Mouse (Mus musculus) embryo, embryonic 10.5 days (tissue): ENCODE measurements around the gene Agap1.

Source experiments
- DNase-seq: peaks from one replicate; pipeline ENCODE4 v3.0.0-alpha.2; 2015; ENCODE audit warnings: low spot score

Gene Agap1

GRCm38 (mm10) chr1:89902236-89902635 lies 447.6 kb downstream of the Agap1 start:
- DNase-seq: no peak

GRCm38 (mm10) chr1:89902641-89903040 lies 448.0 kb downstream of the Agap1 start:
- no peak for DNase-seq

GRCm38 (mm10) chr1:89909796-89910195 lies 455.2 kb downstream of the Agap1 start:
- no peak for DNase-seq

GRCm38 (mm10) chr1:89912392-89912791 lies 457.8 kb downstream of the Agap1 start:
- DNase-seq: no peak

DNA sequence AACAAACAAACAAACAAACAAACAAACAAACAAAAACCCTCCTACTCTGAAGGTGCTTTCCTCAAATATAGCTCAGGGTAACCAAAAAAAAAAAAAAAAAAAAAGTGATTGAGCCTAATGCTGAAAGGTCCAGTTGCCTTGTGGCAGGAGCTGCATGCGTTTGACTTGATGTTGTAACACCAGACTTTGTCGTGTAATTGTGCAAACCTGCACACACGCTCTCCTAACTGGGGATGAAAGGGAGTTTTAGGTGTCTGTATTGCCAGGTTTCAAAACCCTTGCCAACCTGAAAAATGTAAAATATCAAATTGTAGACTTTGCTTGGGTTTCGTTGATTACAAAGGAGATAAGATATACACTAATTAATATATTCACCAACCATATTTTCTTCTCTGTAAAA lies 459.0 kb downstream of the Agap1 start:
- no peak for DNase-seq

DNA sequence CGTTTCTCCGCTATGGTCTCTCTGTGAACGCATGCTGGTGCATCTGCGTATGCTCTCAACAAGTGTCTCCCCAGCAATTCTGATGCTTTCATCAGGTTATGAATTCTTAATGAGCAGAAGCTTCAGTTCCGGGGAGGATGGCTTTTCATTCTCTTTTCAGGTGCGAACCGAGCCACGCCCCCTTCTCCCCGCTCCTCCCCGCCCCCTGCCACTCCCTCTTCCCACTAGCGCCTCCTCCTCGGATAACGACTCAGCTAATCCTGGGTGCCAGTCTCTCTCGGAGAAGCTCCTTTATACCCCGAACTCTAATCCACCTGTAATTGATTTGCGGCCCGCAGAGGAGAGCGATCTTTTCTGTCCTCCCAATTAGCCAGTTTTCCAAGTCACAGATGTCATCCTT lies 463.5 kb downstream of the Agap1 start:
- DNase-seq: no peak

GRCm38 (mm10) chr1:89919206-89919605 lies 464.6 kb downstream of the Agap1 start:
- no peak for DNase-seq

DNA sequence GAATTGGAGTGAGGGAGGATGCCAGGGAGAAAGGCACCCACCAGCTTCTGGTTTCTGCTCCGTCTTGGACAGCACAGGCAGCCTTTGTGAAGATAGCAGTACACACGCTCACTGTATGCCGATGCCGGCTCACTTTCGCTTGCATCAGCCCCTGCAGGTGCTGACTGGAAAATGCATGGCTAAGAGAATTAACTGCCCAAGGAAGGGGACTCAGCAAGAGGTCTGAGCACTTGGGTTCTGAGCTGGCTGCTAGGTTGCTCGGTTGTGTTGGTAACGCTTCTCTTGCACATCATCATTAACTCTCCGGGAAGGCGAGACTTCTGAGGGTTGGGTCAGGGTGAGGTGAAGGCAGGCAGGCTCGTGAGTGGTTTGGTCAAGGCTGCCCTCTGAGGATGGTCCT lies 467.2 kb downstream of the Agap1 start:
- peak; percentile 46 for DNase-seq

- peak; percentile 65 for DNase-seq
These were observed 467.7 kb downstream of the Agap1 start for GRCm38 (mm10) chr1:89922282-89922681.

GRCm38 (mm10) chr1:89922883-89923641 lies 468.5 kb downstream of the Agap1 start:
- DNase-seq: peak; percentile 78

DNA sequence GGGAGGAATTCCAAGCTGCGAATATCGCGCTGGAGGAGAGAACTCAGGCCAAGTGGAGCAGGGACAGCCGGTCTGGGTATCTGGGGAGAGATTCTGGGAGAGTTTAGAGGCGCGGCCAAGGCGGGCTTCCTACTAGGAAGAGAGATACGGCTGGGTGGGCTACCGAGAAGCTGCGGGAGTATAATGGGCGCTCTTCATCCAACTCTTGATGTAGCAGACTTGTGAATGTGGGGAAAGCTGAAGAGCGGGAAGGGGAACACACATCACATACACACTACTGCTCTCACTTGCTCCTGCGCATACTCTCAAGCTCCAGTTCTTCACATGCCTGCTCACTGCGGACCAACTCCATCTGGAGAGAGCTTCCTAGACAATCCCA lies 469.0 kb downstream of the Agap1 start:
- no peak for DNase-seq

DNA sequence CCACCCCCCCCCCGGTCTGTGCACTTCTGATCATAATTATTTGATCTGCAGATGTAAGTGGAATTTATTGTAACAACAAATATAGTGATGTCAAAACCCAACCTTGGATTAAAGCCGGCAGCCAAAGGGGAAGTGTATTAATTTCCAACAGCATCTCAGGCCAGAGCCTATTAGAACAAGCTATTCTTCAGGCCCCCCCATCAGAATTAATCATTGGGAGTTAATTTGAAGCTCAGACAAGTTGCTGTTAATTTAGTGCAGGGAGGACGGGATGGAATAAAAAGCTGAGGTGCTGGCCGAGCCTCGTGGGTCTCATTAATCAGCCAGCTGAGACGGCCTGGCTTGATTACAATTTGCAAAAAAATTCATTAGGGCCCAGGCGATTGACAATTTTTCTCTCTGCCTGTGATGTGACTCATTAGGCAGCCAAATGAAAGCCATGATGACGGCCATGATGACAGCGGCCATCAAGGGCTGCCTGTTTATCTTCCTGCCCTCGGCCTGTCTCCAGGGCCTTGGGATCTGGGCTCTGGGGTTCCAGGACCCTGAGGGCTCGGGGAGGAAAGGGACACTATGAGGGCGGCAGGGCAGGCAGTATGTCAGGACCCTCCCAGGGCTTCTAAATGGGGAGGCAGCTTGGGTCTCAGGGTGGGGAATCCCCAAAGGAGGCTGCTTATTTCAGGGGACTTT lies 471.0 kb downstream of the Agap1 start:
- peak; percentile 44 for DNase-seq

DNA sequence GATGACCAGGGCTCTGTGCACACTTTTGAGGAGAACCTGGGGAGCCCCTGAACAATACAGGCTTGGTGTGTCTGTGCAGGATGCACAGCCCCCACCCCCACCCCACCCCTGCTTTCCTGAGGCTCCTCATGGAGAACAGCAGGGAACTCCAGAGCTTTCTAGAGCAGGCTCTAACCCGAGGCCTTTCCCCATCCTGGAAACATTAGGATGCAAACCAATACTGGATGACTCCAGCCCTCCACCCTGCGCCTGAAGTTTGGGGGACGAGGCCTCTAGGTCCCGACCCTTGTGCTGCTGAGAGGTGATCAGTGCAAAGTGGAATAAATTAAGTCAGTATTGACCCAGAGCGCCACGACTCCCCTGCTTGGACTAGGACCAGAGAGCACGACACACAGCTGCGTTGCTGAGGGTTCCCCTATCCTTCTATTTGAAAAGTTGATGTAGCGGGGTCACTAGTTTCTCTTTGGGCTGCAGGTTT lies 472.0 kb downstream of the Agap1 start:
- no peak for DNase-seq

DNA sequence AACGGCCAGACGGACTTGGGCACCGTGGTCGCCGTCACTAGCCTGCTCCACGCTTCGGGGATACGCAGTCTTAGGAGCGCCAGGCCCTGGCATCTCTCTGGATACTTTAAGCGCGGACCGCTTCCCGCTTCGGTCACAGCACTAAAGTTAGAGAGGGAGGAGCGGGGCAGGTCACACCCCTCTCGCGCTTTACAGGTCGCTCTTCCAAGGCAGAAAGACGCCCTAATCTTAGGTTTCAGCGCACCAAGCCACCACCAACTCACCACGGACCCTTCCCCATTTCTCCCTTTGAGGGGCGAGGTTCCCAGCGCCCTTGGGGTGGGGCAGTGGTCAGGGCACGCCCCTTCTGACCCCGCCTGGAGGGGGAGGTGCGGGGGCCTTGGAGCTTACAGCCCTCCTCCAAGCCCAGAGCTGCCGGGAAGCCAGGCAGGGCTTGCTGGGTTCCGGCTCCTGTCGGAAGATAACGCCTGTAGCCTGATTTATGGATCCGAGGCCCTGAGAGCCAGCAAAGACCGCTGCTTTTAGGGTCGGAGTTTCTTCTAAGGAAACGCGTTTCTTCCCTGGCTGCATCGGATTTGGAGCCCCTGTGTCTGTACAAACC lies 472.6 kb downstream of the Agap1 start:
- DNase-seq: peak; percentile 77

- DNase-seq: peak; percentile 63
These were observed 474.1 kb downstream of the Agap1 start for GRCm38 (mm10) chr1:89928676-89929075.

GRCm38 (mm10) chr1:89929181-89929580 lies 474.6 kb downstream of the Agap1 start:
- DNase-seq: peak; percentile 65

DNA sequence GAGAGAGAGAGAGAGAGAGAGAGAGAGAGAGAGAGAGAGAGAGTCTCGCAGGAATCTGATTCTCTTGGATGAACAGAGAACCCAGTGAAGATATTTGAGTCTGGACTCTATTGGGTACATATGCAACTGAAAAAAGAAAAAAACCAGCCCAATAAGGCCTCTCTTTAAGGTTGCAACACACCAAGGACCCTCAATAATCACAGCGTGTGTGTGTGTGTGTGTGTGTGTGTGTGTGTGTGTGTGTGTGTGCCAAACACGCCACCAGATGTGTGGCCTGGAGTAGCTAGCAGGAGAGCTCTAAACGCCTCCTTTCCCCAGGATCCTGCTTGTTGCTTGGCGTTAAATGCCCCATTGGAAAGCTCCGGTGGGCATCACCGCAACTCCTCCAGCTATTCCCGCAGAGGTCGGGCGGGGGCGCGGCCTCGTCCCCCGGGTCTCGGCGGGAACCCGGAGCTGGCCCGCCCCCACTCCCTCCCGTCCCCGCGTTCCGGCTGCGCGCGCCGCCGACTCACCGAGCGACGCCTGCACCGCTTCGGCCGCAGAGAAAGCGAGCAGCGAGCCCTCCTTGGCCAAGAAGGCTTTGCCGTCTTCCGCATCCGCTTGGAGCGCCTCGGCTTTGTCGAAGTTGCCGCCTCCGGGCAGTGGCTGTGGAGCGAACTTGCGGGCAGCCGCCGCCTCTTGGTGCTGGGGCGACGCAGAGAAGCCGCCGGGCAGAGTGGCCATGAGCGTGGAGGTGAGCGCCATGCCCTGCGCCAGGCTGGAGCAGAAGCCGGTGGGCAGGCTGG lies 475.3 kb downstream of the Agap1 start:
- peak; percentile 65 for DNase-seq

DNA sequence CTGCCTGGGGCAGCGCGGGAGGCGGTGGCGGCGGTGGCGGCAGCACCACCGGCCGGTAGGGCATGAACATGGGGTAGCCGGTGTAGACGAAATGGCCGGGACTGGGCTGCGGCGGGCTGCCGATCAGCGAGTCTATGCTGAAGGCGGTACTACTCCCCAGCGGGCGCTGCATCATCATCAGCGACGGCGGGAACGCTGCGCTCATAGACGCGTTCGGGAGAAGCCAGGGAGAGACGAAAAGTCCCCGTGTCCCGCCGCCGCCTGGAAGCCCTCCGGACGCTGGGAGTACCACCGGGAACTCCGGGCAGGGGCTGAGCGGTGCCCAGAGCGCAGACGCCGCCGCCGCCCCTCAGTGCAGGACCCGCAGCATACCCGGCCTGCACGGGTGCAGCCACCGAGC lies 475.9 kb downstream of the Agap1 start:
- peak; percentile 62 for DNase-seq

DNA sequence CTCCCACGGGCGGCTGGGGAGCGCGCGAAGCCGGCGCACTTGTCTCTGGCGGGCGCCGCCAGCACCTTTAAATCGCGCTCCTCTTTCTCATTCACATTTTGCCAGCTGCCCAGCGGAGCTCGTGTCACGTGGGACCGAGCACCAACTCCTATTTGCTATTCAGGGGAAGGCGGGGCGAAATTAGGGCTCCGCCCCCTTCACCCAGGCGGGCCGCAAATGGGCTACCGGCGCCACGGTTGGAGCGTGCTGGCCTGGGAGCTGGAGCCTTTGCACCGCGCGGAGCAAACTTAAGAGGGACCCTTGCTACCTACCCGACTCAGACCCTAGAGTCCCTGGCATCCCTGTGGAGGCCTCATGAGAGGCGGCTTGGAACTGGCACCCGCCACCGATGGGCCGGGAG lies 476.5 kb downstream of the Agap1 start, which contains the start of gene Gbx2:
TSS of gene Gbx2 (minus strand) at position 60 of the 400 bp plus-strand sequence.
- DNase-seq: peak; percentile 95

GRCm38 (mm10) chr1:89932021-89932423 lies 477.4 kb downstream of the Agap1 start:
- DNase-seq: peak; percentile 59

DNA sequence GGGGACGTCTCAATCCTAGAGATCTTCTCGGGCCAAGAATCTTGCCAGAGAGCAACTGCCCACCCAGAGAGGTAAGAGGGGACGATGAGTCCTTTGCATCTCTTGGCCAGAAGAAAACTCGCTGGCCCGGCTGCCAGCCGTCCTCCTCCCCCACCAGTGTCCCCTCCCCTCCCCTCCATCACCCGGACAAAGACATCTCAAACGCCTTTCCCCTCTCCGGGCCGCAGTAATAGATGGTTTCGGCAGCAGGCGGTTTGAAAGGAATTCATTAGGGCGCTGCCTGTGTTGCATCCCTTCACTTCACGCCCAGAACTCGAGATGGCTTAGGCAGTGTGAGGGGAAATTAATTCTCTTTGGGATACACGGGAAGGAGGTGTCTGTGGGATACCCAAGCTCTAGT lies 478.0 kb downstream of the Agap1 start:
- peak; percentile 77 for DNase-seq

GRCm38 (mm10) chr1:89933028-89933427 lies 478.4 kb downstream of the Agap1 start:
- no peak for DNase-seq
